Mouse (Mus musculus): ENCODE results near the gene Nphp4.

GRCm38 (mm10) chr4:152447731-152448665, 28.5 kb upstream of the Nphp4 start:
- TF ChIP-seq CTCF (IDR thresholded peaks at IDR 0.05) (no peak), EP300 (IDR thresholded peaks at IDR 0.05; ENCODE audit: insufficient read depth, low read depth, low read length) (no peak)

Data from heart, adult 2 months (tissue).